Mouse (Mus musculus): ENCODE measurements at regions not wholly inside any gene's neighbourhood (a gene's known extent, or its start where the extent isn't known, plus 50 kb on each side); places are given as distances from the start of the nearest gene placed in this dataset.

- Histone ChIP-seq H3K36me3 (replicated peaks in 1 of 2; ENCODE audit: control insufficient read depth in 1 of 2, insufficient read depth in 1 of 2, low read length in 1 of 2) (no peaks in the 10 kb centered on the region), H3K4me3 (replicated peaks in 1 of 3; ENCODE audit: low read depth in 2 of 3, low read length in 2 of 3, poor library complexity in 1 of 3) (no peak overlapping the region), H3K4me1 (ENCODE audit: control insufficient read depth in 1 of 2, insufficient read depth in 2 of 2) (no peaks in the 10 kb centered on the region), H3K4me2 (ENCODE audit: insufficient read depth, low read depth, poor library complexity, severe bottlenecking) (no peak overlapping the region), H3K27ac (ENCODE audit: insufficient read depth, low read depth) (no peak overlapping the region), H3K9me3 (replicated peaks; ENCODE audit: low read length) (peaks cover 83% of the 10 kb centered on the region), H3K79me2 (replicated peaks; ENCODE audit: control insufficient read depth, extremely low read depth, insufficient read depth, poor library complexity, severe bottlenecking) (no peaks in the 10 kb centered on the region), H3K27me3 (replicated peaks) (no peaks in the 10 kb centered on the region), H3K9ac (ENCODE audit: insufficient read depth, low read depth) (no peak overlapping the region)
- DNase-seq (ENCODE audit: extremely low read depth) = no peak
- TF ChIP-seq MEF2A (IDR thresholded peaks at IDR 0.05; ENCODE audit: borderline replicate concordance, low read depth, low read length) (no peak), E2F4 (IDR thresholded peaks at IDR 0.05; ENCODE audit: insufficient replicate concordance, low read depth, low read length) (no peak), HCFC1 (IDR thresholded peaks at IDR 0.05; ENCODE audit: low read depth, low read length) (no peak), SMC3 (IDR thresholded peaks at IDR 0.05; ENCODE audit: low read depth, low read length) (no peak), POLR2AphosphoS2 (IDR thresholded peaks at IDR 0.05; ENCODE audit: low read depth, low read length) (no peak), NRF1 (IDR thresholded peaks at IDR 0.05; ENCODE audit: low read depth, low read length) (no peak), RAD21 (IDR thresholded peaks at IDR 0.05; ENCODE audit: low read depth, low read length) (no peak), MAZ (IDR thresholded peaks at IDR 0.05; ENCODE audit: low read depth, low read length) (no peak)
- in situ Hi-C loops (cut with MboI; ENCODE audit: low pct_ligation_motif_present, low pct_unique_long_range_greater_than_20kb, low sequenced_read_pairs) = no loop called here
- dilution Hi-C loops (cut with MboI; ENCODE audit: extremely low pct_ligation_motif_present, extremely low pct_unique_long_range_greater_than_20kb, low sequenced_read_pairs) = no loop called here
Observed at GRCm38 (mm10) chr4:127678437-127678836, 292.3 kb downstream of the CK137956 start.

- in situ Hi-C loops (cut with MboI; ENCODE audit: low pct_ligation_motif_present, low pct_unique_long_range_greater_than_20kb, low sequenced_read_pairs) = no loop called here
- dilution Hi-C loops (cut with MboI; ENCODE audit: extremely low pct_ligation_motif_present, extremely low pct_unique_long_range_greater_than_20kb, low sequenced_read_pairs) = no loop called here
Observed at GRCm38 (mm10) chr4:127675745-127676315, 294.9 kb downstream of the CK137956 start.

GRCm38 (mm10) chr4:127659950-127660349 is 302.0 kb upstream of the Gjb5 start:
- H3K9ac ChIP-seq (ENCODE audit: insufficient read depth, low read depth) = no peak overlapping the region
- no peak overlapping the region for H3K4me3 ChIP-seq (replicated peaks in 1 of 3; ENCODE audit: low read depth in 2 of 3, low read length in 2 of 3, poor library complexity in 1 of 3)
- H3K27me3 ChIP-seq (replicated peaks) = no peaks in the 10 kb centered on the region
- DNase-seq (ENCODE audit: extremely low read depth) = no peak
- no peaks in the 10 kb centered on the region for H3K36me3 ChIP-seq (replicated peaks in 1 of 2; ENCODE audit: control insufficient read depth in 1 of 2, insufficient read depth in 1 of 2, low read length in 1 of 2)
- H3K4me1 ChIP-seq (ENCODE audit: control insufficient read depth in 1 of 2, insufficient read depth in 2 of 2) = no peaks in the 10 kb centered on the region
- H3K79me2 ChIP-seq (replicated peaks; ENCODE audit: control insufficient read depth, extremely low read depth, insufficient read depth, poor library complexity, severe bottlenecking) = no peaks in the 10 kb centered on the region
- dilution Hi-C loops (cut with MboI; ENCODE audit: extremely low pct_ligation_motif_present, extremely low pct_unique_long_range_greater_than_20kb, low sequenced_read_pairs) = no loop called here
- H3K4me2 ChIP-seq (ENCODE audit: insufficient read depth, low read depth, poor library complexity, severe bottlenecking) = no peak overlapping the region
- peaks cover 85% of the 10 kb centered on the region for H3K9me3 ChIP-seq (replicated peaks; ENCODE audit: low read length)
- in situ Hi-C loops (cut with MboI; ENCODE audit: low pct_ligation_motif_present, low pct_unique_long_range_greater_than_20kb, low sequenced_read_pairs) = no loop called here
- H3K27ac ChIP-seq (ENCODE audit: insufficient read depth, low read depth) = no peak overlapping the region
- TF ChIP-seq CHD1 (IDR thresholded peaks at IDR 0.05; ENCODE audit: low read depth, low read length) (no peak), CTCF (conservative IDR thresholded peaks at IDR 0.05 in 1 of 2, IDR thresholded peaks at IDR 0.05 in 1 of 2; ENCODE audit: low read depth in 2 of 2, low read length in 2 of 2) (no peak), RAD21 (IDR thresholded peaks at IDR 0.05; ENCODE audit: low read depth, low read length) (no peak), MAX (IDR thresholded peaks at IDR 0.05; ENCODE audit: low read length) (no peak), JUND (conservative IDR thresholded peaks at IDR 0.05; ENCODE audit: low read depth, low read length) (no peak), TBP (conservative IDR thresholded peaks at IDR 0.05; ENCODE audit: low read depth, low read length) (no peak), KAT2A (IDR thresholded peaks at IDR 0.05; ENCODE audit: insufficient replicate concordance, low read length) (no peak), TCF12 (IDR thresholded peaks at IDR 0.05; ENCODE audit: low read depth, low read length) (no peak), UBTF (IDR thresholded peaks at IDR 0.05; ENCODE audit: low read depth, low read length) (no peak), SMC3 (IDR thresholded peaks at IDR 0.05; ENCODE audit: low read depth, low read length) (no peak), CHD2 (IDR thresholded peaks at IDR 0.05; ENCODE audit: low read length) (no peak), JUN (IDR thresholded peaks at IDR 0.05; ENCODE audit: insufficient read depth, low read depth, low read length) (no peak), BHLHE40 (IDR thresholded peaks at IDR 0.05; ENCODE audit: low read depth, low read length) (no peak), RCOR1 (conservative IDR thresholded peaks at IDR 0.05; ENCODE audit: low read depth, low read length) (no peak), HCFC1 (IDR thresholded peaks at IDR 0.05; ENCODE audit: low read depth, low read length) (no peak), GABPA (IDR thresholded peaks at IDR 0.05; ENCODE audit: insufficient replicate concordance, low read depth, low read length) (no peak), MAZ (IDR thresholded peaks at IDR 0.05; ENCODE audit: low read depth, low read length) (no peak)

More at GRCm38 (mm10) chr4:127675745-127676315, 294.9 kb downstream of the CK137956 start:
- no peaks in the 10 kb centered on the region for H3K36me3 ChIP-seq (replicated peaks in 1 of 2; ENCODE audit: control insufficient read depth in 1 of 2, insufficient read depth in 1 of 2, low read length in 1 of 2)
- no peaks in the 10 kb centered on the region for H3K79me2 ChIP-seq (replicated peaks; ENCODE audit: control insufficient read depth, extremely low read depth, insufficient read depth, poor library complexity, severe bottlenecking)
- H3K9me3 ChIP-seq (replicated peaks; ENCODE audit: low read length) = peaks cover 81% of the 10 kb centered on the region
- no peak overlapping the region for H3K4me3 ChIP-seq (replicated peaks in 1 of 3; ENCODE audit: low read depth in 2 of 3, low read length in 2 of 3, poor library complexity in 1 of 3)
- H3K4me1 ChIP-seq (ENCODE audit: control insufficient read depth in 1 of 2, insufficient read depth in 2 of 2) = no peaks in the 10 kb centered on the region
- no peak overlapping the region for H3K9ac ChIP-seq (ENCODE audit: insufficient read depth, low read depth)
- DNase-seq (ENCODE audit: extremely low read depth) = no peak
- no peak overlapping the region for H3K27ac ChIP-seq (ENCODE audit: insufficient read depth, low read depth)
- TF ChIP-seq CHD2 (IDR thresholded peaks at IDR 0.05; ENCODE audit: low read length) (no peak), ZKSCAN1 (IDR thresholded peaks at IDR 0.05; ENCODE audit: borderline replicate concordance, low read depth, low read length) (no peak), HCFC1 (IDR thresholded peaks at IDR 0.05; ENCODE audit: low read depth, low read length) (no peak), RAD21 (IDR thresholded peaks at IDR 0.05; ENCODE audit: low read depth, low read length) (no peak), SIN3A (IDR thresholded peaks at IDR 0.05; ENCODE audit: low read length) (no peak), ELF1 (IDR thresholded peaks at IDR 0.05; ENCODE audit: low read depth, low read length) (no peak), NELFE (IDR thresholded peaks at IDR 0.05; ENCODE audit: low read depth, low read length) (no peak), GABPA (IDR thresholded peaks at IDR 0.05; ENCODE audit: insufficient replicate concordance, low read depth, low read length) (no peak), POLR2A (IDR thresholded peaks at IDR 0.05; ENCODE audit: low read depth, low read length) (no peak), KAT2A (IDR thresholded peaks at IDR 0.05; ENCODE audit: insufficient replicate concordance, low read length) (no peak), CHD1 (IDR thresholded peaks at IDR 0.05; ENCODE audit: low read depth, low read length) (no peak), MAX (IDR thresholded peaks at IDR 0.05; ENCODE audit: low read length) (no peak), USF1 (IDR thresholded peaks at IDR 0.05; ENCODE audit: low read depth, low read length) (no peak)
- no peaks in the 10 kb centered on the region for H3K27me3 ChIP-seq (replicated peaks)
- no peak overlapping the region for H3K4me2 ChIP-seq (ENCODE audit: insufficient read depth, low read depth, poor library complexity, severe bottlenecking)

All from CH12.LX (cell line).